Mouse (Mus musculus): Measurements from ENCODE around the gene March2. TPM values are rescaled to one million over a fixed set of nuclear protein-coding genes. Genes with fewer than 3 reads are reported as not detected.
A peak's percentile ranks its signal among the peaks of the same experiment; 100 is the strongest.

March2 gene
- polyA plus RNA-seq (2016; fragmentation: Nextera tagmentation; extraction: Ambion mirVana): 55.7 and 61.1 TPM in 2 replicates

- Histone ChIP-seq H3K4me2 (replicated peaks) (peak within 1 kb of the TSS; percentile 65), H3K9ac (peak within 1 kb of the TSS; percentile 72), H3K27ac (no peak within 1 kb of the TSS), H3K4me3 (peak within 1 kb of the TSS; percentile 82), H3K36me3 (no peaks in the 10 kb centered on the region), H3K9me3 (no peaks in the 10 kb centered on the region), H3K4me1 (no peaks in the 10 kb centered on the region), H3K27me3 (replicated peaks) (no peaks in the 10 kb centered on the region)
- under 1% methylated on average over 46 of the region's 46 CpGs for WGBS
- peak; percentile 99 for ATAC-seq (ENCODE audit: low FRiP score, low read depth)
Observed at GRCm38 (mm10) chr17:33718384-33718881, at the start of gene March2. March2 (minus strand) TSS chr17:33718670.

- no peak for ATAC-seq (ENCODE audit: low FRiP score, low read depth)
- H3K27ac ChIP-seq: no peak overlapping the region
- H3K9ac ChIP-seq: no peak overlapping the region
- H3K9me3 ChIP-seq: no peaks in the 10 kb centered on the region
- H3K4me2 ChIP-seq (replicated peaks): no peak overlapping the region
- no peaks in the 10 kb centered on the region for H3K36me3 ChIP-seq
- no peaks in the 10 kb centered on the region for H3K27me3 ChIP-seq (replicated peaks)
- no peaks in the 10 kb centered on the region for H3K4me1 ChIP-seq
- WGBS: 85% methylated on average over 3 of the region's 3 CpGs
- no peak overlapping the region for H3K4me3 ChIP-seq
Observed at GRCm38 (mm10) chr17:33766389-33766788, 47.9 kb upstream of the March2 start.

- ATAC-seq (ENCODE audit: low FRiP score, low read depth): peak; percentile 99
- H3K4me1 ChIP-seq: peaks cover 36% of the 10 kb centered on the region
- no peaks in the 10 kb centered on the region for H3K27me3 ChIP-seq (replicated peaks)
- peak within 1 kb of the TSS; percentile 97 for H3K27ac ChIP-seq
- H3K9me3 ChIP-seq: no peaks in the 10 kb centered on the region
- H3K4me3 ChIP-seq: peak within 1 kb of the TSS; percentile 73
- peak within 1 kb of the TSS; percentile 91 for H3K9ac ChIP-seq
- peak within 1 kb of the TSS; percentile 72 for H3K4me2 ChIP-seq (replicated peaks)
- H3K36me3 ChIP-seq: peaks cover 4% of the 10 kb centered on the region; the same call in 1 of the 2 replicates
- 3% methylated on average over 35 of the region's 35 CpGs for WGBS
Observed at GRCm38 (mm10) chr17:33760255-33761165, 42.0 kb upstream of the March2 start, which contains the start of gene Rab11b. Rab11b (minus strand) TSS chr17:33760530.

- WGBS: under 1% methylated on average over 38 of the region's 38 CpGs
- no peaks in the 10 kb centered on the region for H3K9me3 ChIP-seq
- H3K9ac ChIP-seq: peak overlapping the region; percentile 91
- no peaks in the 10 kb centered on the region for H3K27me3 ChIP-seq (replicated peaks)
- peak overlapping the region; percentile 72 for H3K4me2 ChIP-seq (replicated peaks)
- peaks cover 7% of the 10 kb centered on the region; the same call in 1 of the 2 replicates for H3K36me3 ChIP-seq
- peaks cover 40% of the 10 kb centered on the region for H3K4me1 ChIP-seq
- peak overlapping the region; percentile 73 for H3K4me3 ChIP-seq
- peak overlapping the region; percentile 97 for H3K27ac ChIP-seq
- peak; percentile 88 for ATAC-seq (ENCODE audit: low FRiP score, low read depth)
Observed at GRCm38 (mm10) chr17:33759767-33760254, 41.3 kb upstream of the March2 start.

GRCm38 (mm10) chr17:33757231-33757630 lies 38.8 kb upstream of the March2 start:
- H3K4me1 ChIP-seq: peaks cover 40% of the 10 kb centered on the region
- H3K4me2 ChIP-seq (replicated peaks): peak overlapping the region; percentile 23; the same call in 1 of the 2 replicates
- 69% methylated on average over 4 of the region's 4 CpGs for WGBS
- no peak for ATAC-seq (ENCODE audit: low FRiP score, low read depth)
- H3K27ac ChIP-seq: no peak overlapping the region
- H3K9me3 ChIP-seq: no peaks in the 10 kb centered on the region
- peaks cover 7% of the 10 kb centered on the region; the same call in 1 of the 2 replicates for H3K36me3 ChIP-seq
- H3K4me3 ChIP-seq: no peak overlapping the region
- H3K9ac ChIP-seq: 0 out of 2 replicates have a peak overlapping the region, but pooled peaks have one; percentile 8
- H3K27me3 ChIP-seq (replicated peaks): no peaks in the 10 kb centered on the region

GRCm38 (mm10) chr17:33756108-33756790 lies 37.8 kb upstream of the March2 start:
- H3K4me2 ChIP-seq (replicated peaks): 0 out of 2 replicates have a peak overlapping the region, but pooled peaks have one; percentile 16
- peaks cover 9% of the 10 kb centered on the region; the same call in 1 of the 2 replicates for H3K36me3 ChIP-seq
- H3K4me1 ChIP-seq: peaks cover 40% of the 10 kb centered on the region
- ATAC-seq (ENCODE audit: low FRiP score, low read depth): no peak
- H3K27me3 ChIP-seq (replicated peaks): no peaks in the 10 kb centered on the region
- no peak overlapping the region for H3K4me3 ChIP-seq
- 86% methylated on average over 3 of the region's 3 CpGs for WGBS
- H3K27ac ChIP-seq: no peak overlapping the region; the same call in 1 of the 2 replicates
- no peak overlapping the region; the same call in 1 of the 2 replicates for H3K9ac ChIP-seq
- H3K9me3 ChIP-seq: no peaks in the 10 kb centered on the region

- Histone ChIP-seq H3K27me3 (replicated peaks) (no peaks in the 10 kb centered on the region), H3K27ac (no peak overlapping the region; the same call in 1 of the 2 replicates), H3K9me3 (no peaks in the 10 kb centered on the region), H3K36me3 (peaks cover 16% of the 10 kb centered on the region; the same call in 1 of the 2 replicates), H3K9ac (no peak overlapping the region; the same call in 1 of the 2 replicates), H3K4me3 (no peak overlapping the region), H3K4me2 (replicated peaks) (0 out of 2 replicates have a peak overlapping the region, but pooled peaks have one; percentile 16), H3K4me1 (peaks cover 40% of the 10 kb centered on the region)
- 82% methylated on average over 10 of the region's 10 CpGs for WGBS
- ATAC-seq (ENCODE audit: low FRiP score, low read depth): no peak
Observed at GRCm38 (mm10) chr17:33755418-33756107, 37.1 kb upstream of the March2 start.

- H3K27me3 ChIP-seq (replicated peaks): no peaks in the 10 kb centered on the region
- peaks cover 40% of the 10 kb centered on the region for H3K4me1 ChIP-seq
- H3K9ac ChIP-seq: no peak overlapping the region
- no peaks in the 10 kb centered on the region for H3K9me3 ChIP-seq
- ATAC-seq (ENCODE audit: low FRiP score, low read depth): no peak
- 69% methylated on average over 1 of the region's 1 CpGs for WGBS
- no peak overlapping the region for H3K27ac ChIP-seq
- H3K4me2 ChIP-seq (replicated peaks): no peak overlapping the region
- H3K4me3 ChIP-seq: no peak overlapping the region
- peaks cover 25% of the 10 kb centered on the region for H3K36me3 ChIP-seq
Observed at GRCm38 (mm10) chr17:33754656-33755055, 36.2 kb upstream of the March2 start.

GRCm38 (mm10) chr17:33752297-33752696 lies 33.8 kb upstream of the March2 start:
- Histone ChIP-seq H3K9ac (no peak overlapping the region), H3K27me3 (replicated peaks) (no peaks in the 10 kb centered on the region), H3K9me3 (no peaks in the 10 kb centered on the region), H3K4me2 (replicated peaks) (no peak overlapping the region), H3K27ac (no peak overlapping the region), H3K36me3 (peaks cover 47% of the 10 kb centered on the region), H3K4me1 (peaks cover 22% of the 10 kb centered on the region), H3K4me3 (no peak overlapping the region)
- 94% methylated on average over 2 of the region's 2 CpGs for WGBS
- ATAC-seq (ENCODE audit: low FRiP score, low read depth): no peak

GRCm38 (mm10) chr17:33751181-33751580 lies 32.7 kb upstream of the March2 start:
- Histone ChIP-seq H3K9ac (no peak overlapping the region), H3K27ac (no peak overlapping the region), H3K36me3 (peaks cover 50% of the 10 kb centered on the region), H3K4me2 (replicated peaks) (no peak overlapping the region), H3K9me3 (no peaks in the 10 kb centered on the region), H3K4me1 (peaks cover 11% of the 10 kb centered on the region; the same call in 1 of the 2 replicates), H3K4me3 (no peak overlapping the region), H3K27me3 (replicated peaks) (no peaks in the 10 kb centered on the region)
- no peak for ATAC-seq (ENCODE audit: low FRiP score, low read depth)

- Histone ChIP-seq H3K4me2 (replicated peaks) (no peak overlapping the region), H3K27ac (no peak overlapping the region), H3K9me3 (no peaks in the 10 kb centered on the region), H3K4me1 (no peaks in the 10 kb centered on the region), H3K36me3 (peaks cover 54% of the 10 kb centered on the region), H3K9ac (no peak overlapping the region), H3K4me3 (no peak overlapping the region), H3K27me3 (replicated peaks) (no peaks in the 10 kb centered on the region)
- ATAC-seq (ENCODE audit: low FRiP score, low read depth): no peak
- WGBS: 98% methylated on average over 5 of the region's 5 CpGs
Observed at GRCm38 (mm10) chr17:33749451-33749850, 31.0 kb upstream of the March2 start.
